Mouse (Mus musculus) lung, adult 2 months (tissue): ENCODE measurements around the gene Dhcr24. TPM values are rescaled to one million over a fixed set of nuclear protein-coding genes. Genes with fewer than 3 reads are reported as not detected.
A peak's percentile ranks its signal among the peaks of the same experiment; 100 is the strongest.

Experiments used
- DNase-seq: peaks from one replicate; pipeline ENCODE4 v3.0.0; 2022
- H3K4me1 ChIP-seq: fragments of 200-500 bp; 2 replicates; pipeline ENCODE4 v1.6.1; 2011; ENCODE audit warnings: low read length; ENCODE audit not compliant: control insufficient read depth, insufficient read depth
- H3K4me3 ChIP-seq: fragments of 200-500 bp; replicated peaks from 2 replicates; pipeline ENCODE3; 2011; ENCODE audit warnings: low read depth, mild to moderate bottlenecking, control low read depth, low read length; ENCODE audit errors: extremely low read depth
- CTCF ChIP-seq: fragments of 200-500 bp; IDR thresholded peaks from 2 replicates; pipeline ENCODE4 v1.5.1; 2011; ENCODE audit warnings: mild to moderate bottlenecking, low read length, control low read depth; ENCODE audit not compliant: insufficient read depth
- POLR2A ChIP-seq: fragments of 200-500 bp; IDR thresholded peaks from 2 replicates; pipeline ENCODE4 v1.6.1; 2011; ENCODE audit warnings: low read depth, mild to moderate bottlenecking, control low read depth, low read length, borderline replicate concordance; ENCODE audit errors: extremely low read depth
- WGBS: fragments of 180-500 bp; shearing (Covaris S2); methylation state at CpG from one replicate; pipeline ENCODE4 v1.1.7; 2018; 5-methylcytosine and 5-hydroxymethylcytosine counted together
- polyA plus RNA-seq: library from polyadenylated mRNA; depleted of rRNA; stranded (reverse); fragments of >200 nt; gene quantifications from 2 replicates; pipeline ENCODE4 v1.2.3, GENCODE M21; 2012

Gene Dhcr24
- polyA plus RNA-seq, 1 experiment = 94.0 TPM

GRCm38 (mm10) chr4:106559343-106560212 lies 1.3 kb upstream of the Dhcr24 start:
- Histone ChIP-seq H3K4me3 (no peak overlapping the region), H3K4me1 (no peaks in the 10 kb centered on the region; the same call in 1 of the 2 replicates)
- TF ChIP-seq CTCF = no peak
- no peak for TF ChIP-seq POLR2A
- DNase-seq = no peak
- WGBS = 32% methylated on average over 13 of the region's 13 CpGs

GRCm38 (mm10) chr4:106560213-106560845 lies 509 bp upstream of the Dhcr24 start:
- WGBS = 7% methylated on average over 19 of the region's 20 CpGs

GRCm38 (mm10) chr4:106562006-106562405 lies 1.2 kb downstream of the Dhcr24 start:
- H3K4me1 ChIP-seq = no peaks in the 10 kb centered on the region; the same call in 1 of the 2 replicates
- H3K4me3 ChIP-seq = no peak overlapping the region
- no peak for DNase-seq
- 7% methylated on average over 6 of the region's 6 CpGs for WGBS
- TF ChIP-seq CTCF (no peak), POLR2A (no peak)

More at GRCm38 (mm10) chr4:106560213-106560845, 509 bp upstream of the Dhcr24 start:
- TF ChIP-seq CTCF (no peak), POLR2A (no peak)
- H3K4me1 ChIP-seq = no peaks in the 10 kb centered on the region; the same call in 1 of the 2 replicates
- DNase-seq = peak; percentile 31
- peak overlapping the region; percentile 80 for H3K4me3 ChIP-seq

- no peaks in the 10 kb centered on the region; the same call in 1 of the 2 replicates for H3K4me1 ChIP-seq
- 52% methylated on average over 9 of the region's 9 CpGs for WGBS
- TF ChIP-seq CTCF = no peak
- TF ChIP-seq POLR2A = no peak
- H3K4me3 ChIP-seq = no peak overlapping the region
- no peak for DNase-seq
These were observed 2.3 kb downstream of the Dhcr24 start for GRCm38 (mm10) chr4:106562837-106563790.

GRCm38 (mm10) chr4:106564161-106564560 lies 3.3 kb downstream of the Dhcr24 start:
- no peak for DNase-seq
- H3K4me1 ChIP-seq = no peaks in the 10 kb centered on the region; the same call in 1 of the 2 replicates
- TF ChIP-seq POLR2A = no peak
- no peak for TF ChIP-seq CTCF
- H3K4me3 ChIP-seq = no peak overlapping the region
- 87% methylated on average over 11 of the region's 11 CpGs for WGBS

GRCm38 (mm10) chr4:106569680-106570079 lies 8.8 kb downstream of the Dhcr24 start:
- no peak for DNase-seq
- no peaks in the 10 kb centered on the region for H3K4me1 ChIP-seq
- TF ChIP-seq CTCF (no peak), POLR2A (no peak)
- WGBS = 98% methylated on average over 4 of the region's 4 CpGs
- no peak overlapping the region for H3K4me3 ChIP-seq

- DNase-seq = no peak
- TF ChIP-seq CTCF (no peak), POLR2A (no peak)
- 85% methylated on average over 11 of the region's 11 CpGs for WGBS
- Histone ChIP-seq H3K4me3 (no peak overlapping the region), H3K4me1 (peaks cover 5% of the 10 kb centered on the region; the same call in 1 of the 2 replicates)
These were observed 10.4 kb downstream of the Dhcr24 start for GRCm38 (mm10) chr4:106571081-106571724.

- no peak for DNase-seq
- TF ChIP-seq POLR2A (no peak), CTCF (no peak)
- Histone ChIP-seq H3K4me1 (peaks cover 5% of the 10 kb centered on the region; the same call in 1 of the 2 replicates), H3K4me3 (no peak overlapping the region)
- 42% methylated on average over 8 of the region's 8 CpGs for WGBS
These were observed 14.2 kb downstream of the Dhcr24 start for GRCm38 (mm10) chr4:106575022-106575421.
